Mouse (Mus musculus): Measurements from ENCODE around the gene Ercc1. TPM values are rescaled to one million over a fixed set of nuclear protein-coding genes. Genes with fewer than 3 reads are reported as not detected.

Ercc1 gene
- polyA plus RNA-seq, 1 experiment from 2014 or later = 87.1 TPM

GRCm38 (mm10) chr7:19302264-19303045 is 42.1 kb upstream of the Ercc1 start:
- peaks cover 45% of the 10 kb centered on the region for H3K27me3 ChIP-seq (ENCODE audit: control insufficient read depth, insufficient read depth, low read length)
- no peaks in the 10 kb centered on the region for H3K36me3 ChIP-seq (replicated peaks; ENCODE audit: control insufficient read depth, insufficient read depth, low read depth, low read length)
- 52% methylated on average over 13 of the region's 13 CpGs for WGBS
- H3K4me1 ChIP-seq (ENCODE audit: control insufficient read depth, insufficient read depth, low read length) = peaks cover 6% of the 10 kb centered on the region
- no peak overlapping the region for H3K27ac ChIP-seq (replicated peaks; ENCODE audit: low read depth, low read length)
- no peak overlapping the region for H3K4me2 ChIP-seq (ENCODE audit: low read depth, low read length)
- H3K9ac ChIP-seq (replicated peaks; ENCODE audit: low read length) = no peak overlapping the region
- H3K9me3 ChIP-seq (replicated peaks; ENCODE audit: control insufficient read depth, low read length) = no peaks in the 10 kb centered on the region
- ATAC-seq (replicated peaks; ENCODE audit: insufficient number of reproducible peaks, low FRiP score, low TSS enrichment, low read depth) (no peak), DNase-seq (ENCODE audit: low spot score) (no peak)
- H3K4me3 ChIP-seq (ENCODE audit: low read depth, low read length) = no peak overlapping the region; the same call in 1 of the 2 replicates

GRCm38 (mm10) chr7:19303046-19303305 is 41.6 kb upstream of the Ercc1 start:
- H3K9me3 ChIP-seq (replicated peaks; ENCODE audit: control insufficient read depth, low read length) = no peaks in the 10 kb centered on the region
- ATAC-seq (replicated peaks; ENCODE audit: insufficient number of reproducible peaks, low FRiP score, low TSS enrichment, low read depth) = no peak
- peaks cover 45% of the 10 kb centered on the region for H3K27me3 ChIP-seq (ENCODE audit: control insufficient read depth, insufficient read depth, low read length)
- no peak for DNase-seq (ENCODE audit: low spot score)
- H3K4me3 ChIP-seq (ENCODE audit: low read depth, low read length) = no peak overlapping the region
- H3K27ac ChIP-seq (replicated peaks; ENCODE audit: low read depth, low read length) = no peak overlapping the region
- no peak overlapping the region for H3K9ac ChIP-seq (replicated peaks; ENCODE audit: low read length)
- peaks cover 6% of the 10 kb centered on the region for H3K4me1 ChIP-seq (ENCODE audit: control insufficient read depth, insufficient read depth, low read length)
- no peak overlapping the region for H3K4me2 ChIP-seq (ENCODE audit: low read depth, low read length)
- 68% methylated on average over 12 of the region's 12 CpGs for WGBS
- H3K36me3 ChIP-seq (replicated peaks; ENCODE audit: control insufficient read depth, insufficient read depth, low read depth, low read length) = no peaks in the 10 kb centered on the region

- Histone ChIP-seq H3K27me3 (ENCODE audit: control insufficient read depth, insufficient read depth, low read length) (peaks cover 45% of the 10 kb centered on the region), H3K4me1 (ENCODE audit: control insufficient read depth, insufficient read depth, low read length) (peaks cover 6% of the 10 kb centered on the region), H3K9ac (replicated peaks; ENCODE audit: low read length) (no peak overlapping the region)
Measured at GRCm38 (mm10) chr7:19303770-19304169, 40.8 kb upstream of the Ercc1 start.

GRCm38 (mm10) chr7:19304501-19305412 is 39.8 kb upstream of the Ercc1 start:
- 1% methylated on average over 47 of the region's 48 CpGs for WGBS
- Histone ChIP-seq H3K27ac (replicated peaks; ENCODE audit: low read depth, low read length) (no peak overlapping the region), H3K36me3 (replicated peaks; ENCODE audit: control insufficient read depth, insufficient read depth, low read depth, low read length) (no peaks in the 10 kb centered on the region), H3K9me3 (replicated peaks; ENCODE audit: control insufficient read depth, low read length) (no peaks in the 10 kb centered on the region), H3K4me2 (ENCODE audit: low read depth, low read length) (peak overlapping the region; percentile 30), H3K27me3 (ENCODE audit: control insufficient read depth, insufficient read depth, low read length) (peaks cover 45% of the 10 kb centered on the region), H3K9ac (replicated peaks; ENCODE audit: low read length) (no peak overlapping the region), H3K4me1 (ENCODE audit: control insufficient read depth, insufficient read depth, low read length) (peaks cover 6% of the 10 kb centered on the region), H3K4me3 (ENCODE audit: low read depth, low read length) (peak overlapping the region; percentile 23; the same call in 1 of the 2 replicates)
- no peak for DNase-seq (ENCODE audit: low spot score)
- no peak for ATAC-seq (replicated peaks; ENCODE audit: insufficient number of reproducible peaks, low FRiP score, low TSS enrichment, low read depth)

More at GRCm38 (mm10) chr7:19303770-19304169, 40.8 kb upstream of the Ercc1 start:
- ATAC-seq (replicated peaks; ENCODE audit: insufficient number of reproducible peaks, low FRiP score, low TSS enrichment, low read depth) (no peak), DNase-seq (ENCODE audit: low spot score) (peak; percentile 86)
- Histone ChIP-seq H3K4me2 (ENCODE audit: low read depth, low read length) (peak overlapping the region; percentile 14), H3K27ac (replicated peaks; ENCODE audit: low read depth, low read length) (no peak overlapping the region), H3K4me3 (ENCODE audit: low read depth, low read length) (peak overlapping the region; percentile 14; the same call in 1 of the 2 replicates), H3K9me3 (replicated peaks; ENCODE audit: control insufficient read depth, low read length) (no peaks in the 10 kb centered on the region), H3K36me3 (replicated peaks; ENCODE audit: control insufficient read depth, insufficient read depth, low read depth, low read length) (no peaks in the 10 kb centered on the region)
- under 1% methylated on average over 16 of the region's 16 CpGs for WGBS

DNA sequence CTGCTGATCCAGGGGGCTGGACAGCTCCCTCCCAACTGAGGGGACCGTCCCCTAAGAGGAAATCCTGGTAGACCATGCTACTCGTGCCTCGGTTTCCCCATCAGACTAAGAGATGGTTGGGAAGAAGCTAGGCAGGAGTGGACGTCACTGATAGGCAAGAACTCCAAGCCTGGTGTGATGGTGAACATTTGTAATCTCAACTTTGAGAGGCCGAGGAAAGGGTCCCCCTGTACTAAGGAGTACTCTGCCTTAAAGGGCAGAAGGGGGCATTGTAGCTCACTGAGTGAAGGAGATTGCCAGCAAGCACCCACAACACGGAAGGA is 39.2 kb upstream of the Ercc1 start:
- H3K9ac ChIP-seq (replicated peaks; ENCODE audit: low read length) = no peak overlapping the region
- no peak overlapping the region for H3K27ac ChIP-seq (replicated peaks; ENCODE audit: low read depth, low read length)
- 7% methylated on average over 6 of the region's 6 CpGs for WGBS
- no peak for ATAC-seq (replicated peaks; ENCODE audit: insufficient number of reproducible peaks, low FRiP score, low TSS enrichment, low read depth)
- no peak for DNase-seq (ENCODE audit: low spot score)
- no peaks in the 10 kb centered on the region for H3K36me3 ChIP-seq (replicated peaks; ENCODE audit: control insufficient read depth, insufficient read depth, low read depth, low read length)
- H3K9me3 ChIP-seq (replicated peaks; ENCODE audit: control insufficient read depth, low read length) = no peaks in the 10 kb centered on the region
- peaks cover 45% of the 10 kb centered on the region for H3K27me3 ChIP-seq (ENCODE audit: control insufficient read depth, insufficient read depth, low read length)
- H3K4me3 ChIP-seq (ENCODE audit: low read depth, low read length) = no peak overlapping the region
- no peak overlapping the region; the same call in none of the 2 replicates for H3K4me2 ChIP-seq (ENCODE audit: low read depth, low read length)
- H3K4me1 ChIP-seq (ENCODE audit: control insufficient read depth, insufficient read depth, low read length) = peaks cover 6% of the 10 kb centered on the region

- DNase-seq (ENCODE audit: low spot score) (no peak), ATAC-seq (replicated peaks; ENCODE audit: insufficient number of reproducible peaks, low FRiP score, low TSS enrichment, low read depth) (no peak)
- Histone ChIP-seq H3K27ac (replicated peaks; ENCODE audit: low read depth, low read length) (no peak overlapping the region), H3K4me2 (ENCODE audit: low read depth, low read length) (no peak overlapping the region), H3K4me3 (ENCODE audit: low read depth, low read length) (no peak overlapping the region), H3K36me3 (replicated peaks; ENCODE audit: control insufficient read depth, insufficient read depth, low read depth, low read length) (no peaks in the 10 kb centered on the region), H3K9me3 (replicated peaks; ENCODE audit: control insufficient read depth, low read length) (no peaks in the 10 kb centered on the region), H3K4me1 (ENCODE audit: control insufficient read depth, insufficient read depth, low read length) (peaks cover 6% of the 10 kb centered on the region), H3K27me3 (ENCODE audit: control insufficient read depth, insufficient read depth, low read length) (peaks cover 45% of the 10 kb centered on the region), H3K9ac (replicated peaks; ENCODE audit: low read length) (no peak overlapping the region)
- 45% methylated on average over 16 of the region's 16 CpGs for WGBS
Measured at GRCm38 (mm10) chr7:19305796-19306765, 38.5 kb upstream of the Ercc1 start.

GRCm38 (mm10) chr7:19306819-19307738 is 37.5 kb upstream of the Ercc1 start:
- Histone ChIP-seq H3K4me3 (ENCODE audit: low read depth, low read length) (no peak overlapping the region), H3K27me3 (ENCODE audit: control insufficient read depth, insufficient read depth, low read length) (peaks cover 41% of the 10 kb centered on the region), H3K4me1 (ENCODE audit: control insufficient read depth, insufficient read depth, low read length) (peaks cover 6% of the 10 kb centered on the region), H3K36me3 (replicated peaks; ENCODE audit: control insufficient read depth, insufficient read depth, low read depth, low read length) (no peaks in the 10 kb centered on the region), H3K4me2 (ENCODE audit: low read depth, low read length) (peak overlapping the region; percentile 75), H3K27ac (replicated peaks; ENCODE audit: low read depth, low read length) (no peak overlapping the region), H3K9me3 (replicated peaks; ENCODE audit: control insufficient read depth, low read length) (no peaks in the 10 kb centered on the region), H3K9ac (replicated peaks; ENCODE audit: low read length) (no peak overlapping the region)
- ATAC-seq (replicated peaks; ENCODE audit: insufficient number of reproducible peaks, low FRiP score, low TSS enrichment, low read depth) (no peak), DNase-seq (ENCODE audit: low spot score) (no peak)
- 64% methylated on average over 25 of the region's 25 CpGs for WGBS
